Mouse (Mus musculus) hematopoietic stem cell, adult 5-6 weeks (primary cell): ENCODE results near the gene Nr1d1. TPM values are rescaled to one million over a fixed set of nuclear protein-coding genes. Genes with fewer than 3 reads are reported as not detected.

Source experiments
- ATAC-seq, 2 experiments: fragments of 125-278 bp in 1 of 2; replicated peaks in 1 of 2; 2 replicates each; pipeline ENCODE4 v1.8.0; 2016 to 2017; ENCODE audit warnings: inconsistent platforms in 2 of 2, mild to moderate bottlenecking in 2 of 2, moderate number of reproducible peaks in 2 of 2, low read depth in 1 of 2, moderate TSS enrichment in 1 of 2; ENCODE audit not compliant: low FRiP score in 2 of 2, poor library complexity in 2 of 2, severe bottlenecking in 2 of 2, insufficient read depth in 1 of 2, low TSS enrichment in 1 of 2
- total RNA-seq: library from RNA; stranded (forward); fragments of 172-1452, 232-1000 nt; gene quantifications from 2 replicates; pipeline ENCODE4 v1.2.3, GENCODE M21; 2017

Nr1d1 gene
- total RNA-seq, 1 experiment from 2014 or later = 1.8 TPM

DNA sequence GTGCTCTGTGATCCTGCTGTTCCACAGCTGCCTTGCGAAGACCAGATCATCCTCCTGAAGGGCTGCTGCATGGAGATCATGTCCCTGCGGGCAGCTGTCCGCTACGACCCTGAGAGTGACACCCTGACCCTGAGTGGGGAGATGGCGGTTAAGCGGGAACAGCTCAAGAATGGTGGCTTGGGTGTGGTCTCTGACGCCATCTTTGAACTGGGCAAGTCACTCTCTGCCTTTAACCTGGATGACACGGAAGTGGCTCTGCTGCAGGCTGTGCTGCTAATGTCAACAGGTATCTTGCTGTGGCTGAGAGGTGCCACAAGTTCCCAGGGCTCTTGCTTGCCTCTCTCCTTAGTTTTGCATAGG lies 11.7 kb downstream of the Nr1d1 start:
- ATAC-seq = no peak

DNA sequence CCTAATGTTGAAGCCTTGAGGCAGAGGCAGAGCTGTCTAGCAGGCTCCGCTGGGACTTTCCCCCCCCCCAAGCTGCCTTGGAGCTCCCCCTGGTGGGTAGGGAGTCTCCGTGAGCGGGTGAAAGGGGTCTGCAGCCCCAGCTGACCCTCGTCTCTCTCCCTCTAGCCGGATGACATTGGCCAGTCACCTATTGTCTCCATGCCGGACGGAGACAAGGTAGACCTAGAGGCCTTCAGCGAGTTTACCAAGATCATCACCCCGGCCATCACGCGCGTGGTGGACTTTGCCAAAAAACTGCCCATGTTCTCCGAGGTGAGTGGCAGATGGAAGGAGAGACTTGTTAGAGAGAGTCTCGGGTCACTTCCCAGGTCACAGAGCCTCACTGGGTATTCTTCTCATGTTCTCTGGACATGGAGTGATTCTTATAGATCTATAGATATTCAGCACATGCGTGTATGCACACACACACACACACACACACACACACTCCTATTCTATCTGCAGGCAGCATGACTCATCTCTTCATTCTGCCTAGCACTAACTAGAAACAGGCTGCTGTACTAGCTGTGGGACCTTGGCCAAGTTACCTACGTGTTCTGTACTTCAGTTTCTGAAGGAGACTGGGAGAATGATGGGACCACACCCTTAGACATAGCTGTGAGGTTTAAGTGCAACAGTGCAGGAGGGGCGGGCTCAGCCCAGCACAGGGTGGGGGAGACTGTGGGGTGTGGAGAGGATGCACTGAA lies 12.2 kb downstream of the Nr1d1 start:
- peak in 1 of 2 experiments; percentile 48; a peak in 1 of 4 replicates for ATAC-seq

DNA sequence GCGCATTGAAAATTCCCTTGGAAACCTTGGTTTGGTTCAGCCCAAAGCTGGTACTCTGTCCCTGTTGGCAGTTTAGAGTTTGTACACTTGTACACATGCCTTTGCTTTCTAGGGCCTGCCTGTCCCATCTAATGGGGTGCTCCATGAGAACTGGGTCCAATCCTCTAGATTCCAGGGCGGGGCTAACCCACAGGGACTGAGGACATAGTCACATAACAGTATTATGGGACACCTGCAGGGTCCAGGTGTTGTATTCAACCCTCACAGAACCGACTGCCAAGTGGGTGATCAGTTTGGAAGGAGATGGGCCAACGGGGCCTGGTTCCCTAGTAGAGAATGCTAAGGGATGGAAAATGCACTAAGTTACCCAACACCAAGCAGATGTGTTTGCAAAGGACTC lies 13.2 kb downstream of the Nr1d1 start:
- no peak for ATAC-seq

DNA sequence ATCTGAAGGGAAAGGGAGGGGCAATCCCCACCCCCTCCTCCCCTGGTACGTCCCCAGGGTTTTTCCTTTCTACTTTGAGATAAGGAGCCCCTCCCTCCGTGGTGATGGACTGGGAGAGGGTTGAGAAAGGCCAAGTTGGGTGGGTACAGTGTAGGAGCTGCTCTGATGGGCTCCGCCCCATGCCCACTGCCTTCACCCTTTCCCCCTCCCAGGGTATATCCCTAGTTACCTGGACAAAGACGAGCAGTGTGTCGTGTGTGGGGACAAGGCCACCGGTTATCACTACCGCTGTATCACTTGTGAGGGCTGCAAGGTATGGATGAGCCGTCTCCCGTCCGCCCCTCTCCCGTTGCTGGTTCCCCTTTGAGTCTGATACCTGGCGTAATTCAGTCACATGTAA lies 18.4 kb downstream of the Nr1d1 start:
- ATAC-seq = no peak

DNA sequence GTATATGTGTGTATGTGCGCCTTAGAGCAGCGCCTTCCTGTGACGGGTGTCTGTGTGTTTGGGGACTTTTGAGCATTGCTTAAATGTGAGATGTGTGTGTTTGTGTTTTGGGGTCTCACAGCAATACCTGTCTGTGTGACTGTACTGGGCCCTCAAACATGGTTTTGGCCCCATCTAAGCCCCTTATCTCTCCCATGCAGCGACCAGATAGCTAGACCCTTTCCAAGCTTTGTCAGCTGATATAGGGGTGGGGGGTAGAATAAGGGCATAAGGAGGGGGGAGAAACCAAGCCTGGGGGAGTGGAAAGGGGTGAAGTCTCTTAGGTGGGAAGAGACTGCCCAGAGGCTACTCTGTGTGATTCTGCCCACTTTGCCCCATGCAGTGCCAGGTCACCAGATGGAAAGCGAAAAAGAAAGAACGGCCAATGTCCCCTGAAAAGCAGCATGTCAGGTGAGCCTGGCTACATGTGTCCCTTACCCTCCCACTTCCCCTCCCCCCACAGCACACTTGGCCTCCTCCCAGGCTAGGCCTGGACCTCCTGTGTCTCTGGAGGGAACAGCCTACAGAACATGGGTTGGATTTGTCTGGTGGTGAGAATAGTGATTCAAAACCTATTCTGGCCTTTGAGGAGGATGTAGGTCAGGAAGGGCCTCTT lies 19.3 kb downstream of the Nr1d1 start:
- no peak for ATAC-seq

DNA sequence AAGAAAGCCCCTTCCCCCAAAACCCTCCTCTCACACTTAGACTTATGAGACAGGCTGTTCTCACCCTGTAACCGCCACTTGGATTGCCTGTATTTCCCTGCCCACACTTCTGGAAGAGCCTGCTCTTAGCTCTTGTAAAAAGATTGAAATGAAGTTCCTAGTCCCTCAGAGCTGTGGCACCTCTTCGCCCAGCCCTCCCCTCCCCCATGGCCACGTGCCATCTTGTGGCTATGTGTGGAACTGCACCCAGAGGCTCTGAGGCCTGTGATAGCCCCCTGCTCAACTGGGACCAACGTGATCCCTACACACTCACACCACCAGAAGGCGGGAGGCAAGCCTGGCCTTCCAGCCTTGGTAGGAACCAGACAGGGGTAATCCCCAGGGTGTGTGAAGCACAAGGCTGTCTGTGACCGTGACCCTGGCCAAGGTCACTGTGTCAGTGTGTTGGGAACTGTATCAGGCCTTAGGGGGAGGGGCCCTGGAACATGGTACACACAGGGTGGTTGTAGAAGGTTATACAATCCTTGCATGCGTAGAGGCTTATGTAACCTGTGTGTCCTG lies 20.4 kb downstream of the Nr1d1 start:
- ATAC-seq = peak; percentile 79 to 81

DNA sequence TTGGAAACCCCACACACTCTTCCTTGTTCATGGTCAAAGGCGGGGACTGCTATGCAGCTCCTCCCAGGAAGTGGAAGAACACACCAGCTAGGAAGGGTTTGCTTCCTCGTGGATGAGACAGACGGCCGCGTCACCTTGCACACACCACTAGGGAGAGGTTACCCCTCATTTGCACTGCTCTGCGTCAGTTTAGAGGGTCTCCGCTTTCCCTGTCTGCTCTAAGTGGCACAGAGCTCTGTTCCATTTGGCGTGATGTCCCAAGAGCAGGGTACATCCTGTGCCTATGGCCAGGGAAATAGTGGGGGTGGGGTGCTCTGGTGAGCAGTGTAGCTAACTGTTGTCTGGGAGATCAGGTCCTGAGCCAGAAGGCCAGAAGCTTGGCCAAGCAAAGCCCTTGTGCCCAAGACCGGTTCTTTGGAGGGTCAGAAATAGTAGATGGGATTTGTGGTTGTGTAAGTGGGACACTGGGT lies 20.9 kb downstream of the Nr1d1 start:
- ATAC-seq = no peak

DNA sequence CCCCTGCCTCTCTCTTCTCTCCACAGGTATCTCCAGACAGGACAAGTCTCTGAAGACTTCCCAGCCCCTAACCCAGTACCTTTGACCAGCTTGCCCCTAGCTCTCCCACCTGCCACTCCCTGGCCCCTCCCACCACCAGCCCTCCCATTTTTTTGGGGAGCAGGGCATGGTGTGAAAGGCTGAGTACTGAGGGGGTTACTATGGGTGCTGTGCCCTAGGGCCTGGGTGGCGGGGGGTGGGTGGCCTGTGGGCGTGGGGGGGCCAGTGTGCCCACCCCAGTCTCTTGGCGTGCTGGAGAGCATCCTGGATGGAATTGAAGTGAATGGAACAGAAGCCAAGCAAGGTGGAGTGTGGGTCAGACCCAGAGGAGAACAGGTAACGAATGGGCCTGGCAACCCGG lies 21.9 kb downstream of the Nr1d1 start:
- no peak for ATAC-seq

DNA sequence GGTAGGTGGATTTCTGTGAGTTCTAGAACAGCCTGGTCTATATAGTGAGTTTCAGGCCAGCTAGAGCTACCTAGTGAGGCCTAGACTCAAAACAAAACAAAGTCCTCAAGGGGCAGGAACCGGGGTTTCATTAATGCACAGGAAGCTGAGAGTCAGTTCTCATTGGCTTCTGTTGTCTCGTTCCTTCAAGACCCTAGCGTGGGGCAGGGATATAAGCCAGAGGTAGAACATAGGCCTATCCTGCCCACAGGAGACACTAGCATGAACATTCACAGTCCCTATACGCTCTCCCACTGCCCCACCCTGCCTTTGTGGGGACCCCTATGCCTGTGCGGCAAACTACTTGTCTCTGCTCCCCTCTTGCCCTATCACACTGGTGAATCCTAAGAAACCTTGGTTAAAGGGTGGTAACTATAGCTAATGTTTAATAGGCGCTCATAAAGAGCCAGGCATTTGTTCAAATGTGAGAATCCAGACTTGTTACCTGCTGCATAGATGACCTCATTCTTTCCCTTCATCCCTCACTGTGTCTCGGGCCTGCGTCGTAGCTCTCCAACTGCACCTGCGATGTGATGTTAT lies 22.5 kb downstream of the Nr1d1 start:
- ATAC-seq = no peak

DNA sequence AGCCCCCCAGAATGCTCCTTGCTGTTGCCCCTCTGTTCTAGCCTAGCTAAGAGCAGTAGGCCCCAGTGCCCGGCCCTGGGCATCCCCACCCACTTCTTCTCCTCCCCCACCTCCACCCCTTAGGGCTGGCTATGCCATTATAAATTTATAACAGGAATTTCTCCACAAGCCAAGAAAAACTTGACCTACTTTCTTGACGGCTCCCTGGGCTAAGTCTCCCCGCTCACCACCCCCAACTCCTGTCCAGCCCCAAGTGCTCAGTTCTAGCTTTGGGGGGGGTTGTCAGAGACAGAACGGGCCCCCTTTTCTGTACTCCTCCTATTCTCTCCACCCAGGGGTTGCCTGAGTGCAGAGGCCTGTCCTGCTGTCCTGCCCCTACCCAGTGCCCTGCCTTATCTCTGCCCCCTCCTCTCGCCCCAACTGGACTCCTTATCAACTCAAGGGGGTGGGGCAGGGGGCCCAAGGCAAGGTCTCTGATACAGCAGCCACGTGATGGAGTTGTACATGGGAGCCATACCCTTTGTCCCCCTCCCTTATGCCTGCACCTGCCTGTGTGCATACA lies 23.8 kb downstream of the Nr1d1 start:
- no peak for ATAC-seq

DNA sequence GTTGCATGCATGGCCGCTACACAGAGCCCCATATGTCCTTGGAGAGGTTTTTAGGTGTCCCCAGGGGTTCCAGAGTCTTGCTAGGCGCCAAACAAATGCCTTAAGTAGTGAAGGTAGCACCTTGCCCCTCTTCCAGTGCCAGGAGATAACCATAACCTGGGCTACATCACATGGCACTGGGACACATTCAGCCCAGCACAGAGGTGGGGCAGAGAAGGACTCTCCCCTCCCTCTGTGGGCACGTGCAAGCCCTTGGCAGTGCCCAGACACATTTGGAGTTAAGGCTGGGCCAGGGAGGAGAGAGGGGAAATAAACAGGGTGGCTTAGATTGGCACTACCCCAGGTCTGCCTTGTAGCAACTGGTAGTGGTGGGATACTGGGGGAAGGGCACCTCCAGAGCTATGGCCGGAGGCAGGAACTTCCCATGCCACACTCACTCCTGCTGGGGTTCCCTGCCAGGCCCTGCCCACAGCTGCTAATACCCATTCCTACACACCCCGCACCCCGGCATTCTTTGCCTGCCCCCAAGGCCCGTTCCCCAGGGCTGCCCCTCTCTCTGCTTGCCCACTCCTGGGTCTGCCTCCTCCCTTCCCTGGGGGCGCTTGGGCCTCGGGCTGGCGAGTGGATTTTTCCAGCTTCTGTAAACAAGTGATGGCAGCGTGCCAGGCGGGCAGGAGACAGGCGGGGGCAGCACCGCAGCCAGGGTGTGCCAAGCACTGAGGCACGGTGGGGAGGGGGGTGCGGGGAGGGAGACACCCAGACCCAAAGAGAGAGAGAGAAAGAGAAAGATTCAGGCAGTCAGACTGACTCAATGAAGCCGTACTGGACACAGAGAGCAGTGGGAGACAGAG lies 24.6 kb downstream of the Nr1d1 start:
- peak; percentile 23 to 27; a peak in 3 of 4 replicates for ATAC-seq

DNA sequence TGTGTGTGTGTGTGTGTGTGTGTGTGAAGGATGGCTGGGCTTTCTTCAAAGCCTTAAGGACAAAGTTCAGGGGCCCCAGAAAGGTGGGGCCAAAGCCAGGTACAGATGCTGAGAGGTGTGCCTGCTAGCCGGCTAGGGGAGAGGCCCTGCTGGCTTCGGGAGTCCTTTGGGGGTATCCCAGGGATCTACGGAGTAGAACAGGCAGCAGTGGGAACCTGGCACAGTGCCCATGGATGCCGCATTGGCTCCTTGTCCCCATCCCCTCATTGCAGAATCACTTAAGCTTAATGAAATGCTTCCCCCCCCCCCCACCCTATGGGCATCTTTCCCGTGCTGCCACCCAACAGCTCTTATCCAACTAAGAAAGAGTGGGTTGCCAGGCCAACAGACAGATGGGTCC lies 25.4 kb downstream of the Nr1d1 start:
- no peak for ATAC-seq

DNA sequence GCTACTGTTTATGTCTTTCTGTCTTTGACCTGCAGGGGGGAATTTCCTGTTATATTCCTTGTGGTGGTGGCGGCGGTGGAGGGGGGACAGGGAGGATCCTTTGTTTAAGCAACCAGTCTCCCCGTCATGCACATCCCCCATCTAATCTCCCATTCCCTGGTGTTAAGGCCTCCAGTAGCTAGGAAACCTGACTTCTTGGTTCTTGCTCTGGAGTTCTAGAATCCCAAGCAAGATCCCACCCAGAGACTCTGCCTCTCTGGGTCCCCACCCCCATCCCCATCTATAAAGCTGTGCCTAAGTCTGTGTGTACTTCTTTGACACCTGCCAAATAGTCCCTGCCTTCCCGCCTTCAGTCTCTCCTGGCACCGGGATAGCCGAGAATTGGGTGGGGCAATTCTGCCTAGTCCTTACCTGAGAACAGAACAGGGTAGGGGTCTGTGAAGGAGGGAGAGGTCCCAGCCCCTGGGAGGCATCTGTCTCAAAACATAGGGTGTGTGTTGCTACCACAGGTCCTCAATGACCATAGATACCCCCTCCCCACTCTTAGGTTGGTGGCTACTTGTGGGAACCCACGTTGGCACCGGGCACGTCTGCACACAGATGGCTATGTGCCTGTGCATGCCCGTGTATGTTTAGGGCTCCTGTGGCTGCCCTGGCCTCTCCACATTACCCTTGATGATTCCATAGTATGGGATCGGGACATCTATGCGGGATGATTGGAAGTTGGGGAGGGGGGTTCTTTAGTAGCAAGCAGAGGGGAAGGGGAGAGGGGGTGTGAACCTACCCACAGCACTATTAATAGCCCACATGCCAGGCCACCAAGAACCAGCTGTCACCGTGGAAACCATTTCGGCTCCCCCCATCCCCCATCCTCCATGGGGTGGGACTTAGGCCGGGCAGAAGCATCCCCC lies 26.4 kb downstream of the Nr1d1 start:
- ATAC-seq = no peak

DNA sequence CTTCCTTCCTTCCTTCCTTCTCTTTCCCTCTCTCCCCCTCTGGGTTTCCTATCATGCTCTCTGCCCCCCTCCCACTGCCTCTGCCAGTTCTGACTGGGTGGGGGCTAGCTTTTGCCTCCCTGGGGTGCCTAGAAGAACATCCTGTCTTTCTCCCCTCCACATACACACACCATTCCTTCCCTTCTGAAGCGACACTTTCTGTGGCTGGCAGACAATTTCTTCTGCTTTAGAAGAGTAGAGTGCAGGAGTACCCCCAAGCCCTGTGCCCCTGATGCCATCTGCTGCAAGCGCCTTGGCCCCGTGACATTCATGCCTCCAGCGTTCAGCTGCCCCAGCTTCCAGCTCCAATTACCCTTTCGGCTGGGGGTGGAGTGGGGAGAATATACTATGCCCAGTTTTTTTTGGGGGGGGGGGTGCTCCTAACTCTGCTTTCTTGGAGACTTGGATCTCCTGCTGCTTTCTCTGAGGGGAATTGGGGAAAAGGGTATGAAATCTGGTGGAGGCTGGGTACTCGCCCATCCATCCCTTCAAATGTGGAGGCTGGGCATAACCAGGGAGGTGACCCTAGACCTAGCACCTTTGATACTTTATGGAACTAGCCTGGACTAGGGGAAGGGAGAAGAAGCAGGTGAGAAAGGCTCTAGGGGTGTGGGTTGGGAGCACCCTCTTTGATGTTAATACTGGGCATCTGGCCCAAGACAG lies 27.2 kb downstream of the Nr1d1 start:
- ATAC-seq = no peak

DNA sequence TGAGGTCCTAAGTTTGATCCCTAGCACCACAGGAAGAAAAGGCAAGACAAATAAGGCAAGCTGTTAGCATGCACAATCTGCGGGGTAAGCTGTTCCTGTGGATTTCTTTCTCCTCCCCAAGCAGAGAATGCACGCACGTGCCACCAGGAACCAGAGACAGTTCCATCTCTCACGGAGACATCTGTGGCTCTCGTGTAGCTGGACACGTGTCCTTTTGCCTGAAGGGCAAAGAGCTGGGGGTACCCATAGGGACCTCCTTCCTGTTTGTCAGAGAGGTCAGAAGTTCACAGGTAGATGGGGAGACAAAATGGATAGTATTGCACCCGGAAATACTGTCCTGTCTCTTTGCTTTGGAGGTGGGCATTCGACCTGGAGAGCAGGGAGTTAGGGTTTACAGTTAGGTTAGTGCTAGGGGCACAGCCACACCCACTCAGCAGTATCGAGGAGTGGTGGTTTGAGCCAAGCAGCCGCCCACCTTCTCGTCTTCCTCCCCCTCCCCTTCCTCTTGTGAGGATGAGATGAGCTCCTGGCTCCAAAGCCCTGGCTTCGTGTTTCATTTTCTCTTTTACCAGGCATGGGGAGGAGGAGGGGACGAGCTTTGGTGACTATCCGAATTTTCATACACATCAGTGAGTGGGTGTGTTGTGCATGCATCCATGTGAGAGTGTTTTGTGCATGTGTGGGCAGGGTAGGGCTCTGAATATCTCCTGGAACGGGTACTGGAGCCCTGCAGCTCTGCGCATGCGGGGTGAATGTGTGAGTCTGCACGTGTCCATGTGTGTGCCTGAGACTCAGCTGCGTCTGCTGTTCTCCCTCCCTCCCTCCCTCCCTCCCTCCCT lies 28.1 kb downstream of the Nr1d1 start:
- ATAC-seq = peak; percentile 35 to 52
